Mouse (Mus musculus): ENCODE data around the gene 1300017J02Rik.
A peak's percentile ranks its signal among the peaks of the same experiment; 100 is the strongest.

1300017J02Rik gene

DNA sequence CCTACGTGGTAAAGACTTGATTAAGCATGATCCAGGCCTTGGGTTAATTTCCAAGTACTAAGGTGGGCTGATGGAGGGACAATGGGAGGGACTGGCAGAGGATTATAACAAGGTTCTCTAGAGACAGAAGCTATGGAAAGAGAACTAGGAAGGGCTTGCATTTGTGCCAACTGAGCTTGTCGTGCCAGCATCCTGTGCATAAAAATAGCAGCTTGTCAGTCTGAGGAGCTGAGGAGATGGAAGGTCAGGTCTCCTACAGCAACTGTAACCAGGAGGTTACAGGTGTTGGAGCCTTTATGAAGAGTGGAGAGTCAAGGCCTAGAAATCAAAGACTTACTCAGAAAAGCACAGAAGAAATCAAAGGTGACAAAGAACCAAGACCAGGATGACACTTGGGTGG is 91.3 kb downstream of the 1300017J02Rik start:
- no peak for DNase-seq (ENCODE audit: low spot score in 2 of 2)

- DNase-seq (ENCODE audit: low spot score in 2 of 2), result no peak
These were observed 92.0 kb downstream of the 1300017J02Rik start for GRCm38 (mm10) chr9:103212654-103213420.

GRCm38 (mm10) chr9:103208802-103209423 is 96.0 kb downstream of the 1300017J02Rik start:
- DNase-seq (ENCODE audit: low spot score in 2 of 2), result no peak

DNA sequence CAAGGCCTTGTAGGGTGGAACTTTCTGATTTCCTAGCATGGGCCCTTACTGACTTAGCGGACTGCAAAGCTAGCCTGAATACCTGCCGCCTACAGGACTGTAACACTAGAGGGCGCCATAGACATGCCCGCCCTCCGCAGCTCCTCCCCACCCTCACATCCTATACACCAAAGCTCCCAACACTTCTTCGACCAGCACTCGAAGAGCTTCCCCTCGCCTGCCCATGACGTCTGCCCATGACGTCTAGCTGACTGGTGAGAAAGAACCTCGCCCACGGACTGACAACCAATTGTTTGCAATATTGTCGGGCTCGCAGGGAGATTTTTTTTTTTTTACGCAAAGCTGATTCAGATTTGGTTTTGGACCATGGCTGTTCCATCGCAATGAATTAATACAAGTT is 97.0 kb downstream of the 1300017J02Rik start:
- DNase-seq (ENCODE audit: low spot score in 2 of 2), result peak in 1 of 2 experiments; percentile 44

DNA sequence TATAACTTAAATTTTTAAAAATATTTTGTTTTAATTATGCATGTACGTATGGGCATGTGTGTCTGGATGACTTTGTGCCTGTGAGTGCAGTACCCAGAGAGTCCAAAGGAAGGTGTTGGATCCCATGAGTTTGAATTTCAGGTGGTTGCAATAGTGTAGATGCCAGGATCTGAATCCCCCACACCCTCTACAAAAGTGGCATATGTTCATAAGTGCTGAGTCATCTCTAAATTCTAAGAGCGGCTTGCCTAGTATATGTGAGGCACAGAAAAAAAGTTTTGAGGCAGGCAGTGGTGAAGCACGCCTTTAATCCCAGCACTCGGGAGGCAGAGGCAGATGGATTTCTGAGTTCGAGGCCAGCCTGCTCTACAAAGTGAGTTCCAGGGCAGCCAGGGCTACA is 99.1 kb downstream of the 1300017J02Rik start:
- DNase-seq (ENCODE audit: low spot score in 2 of 2), result no peak

DNA sequence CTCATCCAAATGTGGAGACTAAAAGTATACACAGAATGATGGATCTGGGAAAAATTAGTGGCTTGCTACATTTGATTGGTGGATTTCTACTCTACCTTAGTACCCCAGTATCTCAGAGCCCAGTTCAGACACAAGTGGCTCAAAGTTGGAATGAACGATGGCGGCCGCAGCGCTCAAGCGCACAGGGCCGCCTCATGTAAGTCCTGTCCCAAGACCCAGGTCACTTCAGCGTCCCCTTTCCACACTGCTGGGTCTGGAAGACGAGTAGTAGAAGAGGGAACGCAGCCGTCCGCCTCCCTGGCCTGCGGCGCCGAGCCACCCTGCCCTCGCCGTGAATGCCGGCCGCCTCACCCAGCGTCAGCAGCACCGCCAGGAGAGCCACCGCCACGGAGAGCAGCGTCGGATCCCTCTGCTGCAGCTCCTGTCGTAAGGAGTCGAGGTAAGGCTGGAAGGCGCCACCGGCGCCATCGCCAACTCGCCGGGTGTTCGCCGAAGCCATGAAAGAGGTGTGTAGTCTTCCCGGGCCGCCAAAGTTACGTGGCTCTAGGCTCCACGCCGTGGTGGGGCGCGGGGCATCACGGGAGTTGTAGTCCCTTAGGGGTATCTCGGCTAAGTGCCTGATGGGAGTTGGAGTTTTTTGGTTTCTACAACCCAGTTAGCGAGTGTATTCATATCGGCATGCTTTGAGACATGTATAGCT is 103.2 kb downstream of the 1300017J02Rik start, which contains the start of gene Srprb:
Srprb (minus strand) TSS at position 577 of the 700 bp plus-strand sequence.
- DNase-seq (ENCODE audit: low spot score in 2 of 2), result peak; percentile 88 to 93
